Comparison of ENCODE assay signal across 9 mouse cellular contexts in the genomic region with DNA sequence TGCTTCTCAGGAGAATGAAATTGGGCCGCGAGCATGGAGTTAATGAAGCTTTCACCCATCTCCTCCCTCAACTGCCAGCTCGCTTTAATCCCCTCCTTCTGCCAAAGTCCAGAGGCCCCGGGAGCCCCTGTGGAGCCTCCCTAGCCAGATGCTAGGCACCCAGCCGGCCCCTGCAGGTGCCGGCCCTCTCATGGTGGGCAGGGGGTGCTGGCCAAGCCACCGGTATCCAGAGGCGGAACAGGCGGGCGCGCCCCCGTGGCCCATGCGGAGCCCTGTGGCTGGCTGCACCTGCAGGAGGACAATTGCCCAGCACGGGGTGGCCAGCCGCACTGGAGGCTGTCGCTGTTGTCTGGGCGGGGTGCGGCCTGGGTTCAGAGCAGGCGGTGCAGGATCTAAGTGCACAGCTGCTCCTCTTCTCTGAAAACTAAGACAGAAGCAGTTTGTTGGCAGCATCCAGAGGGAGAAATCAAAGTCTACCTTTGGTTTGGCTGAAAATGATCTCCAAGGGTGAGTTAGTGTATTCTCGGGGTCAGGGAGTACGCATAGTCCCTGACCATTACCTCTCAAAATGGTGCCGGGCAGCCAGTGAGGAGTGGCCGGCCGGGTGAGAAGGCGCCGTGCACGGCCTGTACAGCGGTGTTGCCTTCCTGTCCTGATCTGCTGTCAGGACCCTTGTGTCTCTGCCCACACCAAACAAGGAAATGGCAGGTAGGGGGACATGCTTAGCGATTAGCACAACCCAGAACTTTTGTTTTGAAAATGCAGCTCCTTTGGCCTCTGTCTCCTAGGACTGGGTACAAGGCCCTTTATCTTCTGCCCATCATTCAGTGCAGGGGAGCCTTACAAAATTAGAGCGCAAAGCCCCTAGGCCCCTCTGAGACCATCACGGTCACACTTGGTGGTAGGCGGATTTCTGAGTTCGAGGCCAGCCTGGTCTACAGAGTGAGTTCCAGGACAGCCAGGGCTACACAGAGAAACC.
DNase-seq lines count a peak whose midpoint lies in the region; ATAC-seq lines count a peak whose summit lies in the region.
"Had no signal": no experiment of that assay in that cellular context is flagged by ENCODE, and none has a peak within 500 bp of the region (broad histone marks: within the 10 kb centered on the region; RNA-seq: fewer than 3 reads in every experiment).

No protein-coding gene starts in this region.

- no peak overlapping the region for H3K4me3 ChIP-seq in lung, embryonic 16.5 days (ENCODE audit: low read length)
- H3K4me3 ChIP-seq in hindbrain, embryonic 11.5 days (ENCODE audit: low read depth, low read length): peak overlapping the region; percentile 16; the same call in 1 of the 2 replicates
- no peak overlapping the region for H3K4me3 ChIP-seq in limb, embryonic 13.5 days
- no peak overlapping the region for H3K4me3 ChIP-seq in stomach, embryonic 14.5 days (ENCODE audit: low read depth, low read length)
- H3K4me3 ChIP-seq: limb, embryonic 15.5 days had no signal

- H3K36me3 ChIP-seq in lung, embryonic 16.5 days (ENCODE audit: control insufficient read depth, insufficient read depth, low read length): no peaks in the 10 kb centered on the region
- H3K36me3 ChIP-seq in hindbrain, embryonic 11.5 days (ENCODE audit: control insufficient read depth, insufficient read depth, low read length): no peaks in the 10 kb centered on the region
- H3K36me3 ChIP-seq in limb, embryonic 13.5 days: no peaks in the 10 kb centered on the region
- H3K36me3 ChIP-seq in stomach, embryonic 14.5 days (ENCODE audit: control insufficient read depth, insufficient read depth, low read length): no peaks in the 10 kb centered on the region
- H3K36me3 ChIP-seq: limb, embryonic 15.5 days had no signal

- intact Hi-C loops in left cerebral cortex, postnatal 25 days (cut with DNase I): loop anchor here (5.0 kb wide), 1 partner anchor 189 kb away; no protein-coding TSS in a partner anchor
- intact Hi-C loops in left cerebral cortex, postnatal 14 days (cut with DNase I): no loop called here

- H3K9ac ChIP-seq in lung, embryonic 16.5 days (ENCODE audit: low read length): no peak overlapping the region
- peak overlapping the region; percentile 53 for H3K9ac ChIP-seq in hindbrain, embryonic 11.5 days (ENCODE audit: low read depth, low read length)
- peak overlapping the region; percentile 4; the same call in 1 of the 2 replicates for H3K9ac ChIP-seq in limb, embryonic 13.5 days
- H3K9ac ChIP-seq in stomach, embryonic 14.5 days (replicated peaks; ENCODE audit: low read depth, low read length): peak overlapping the region; percentile 6; the same call in 1 of the 2 replicates
- H3K9ac ChIP-seq: limb, embryonic 15.5 days had no signal

- no peaks in the 10 kb centered on the region for H3K9me3 ChIP-seq in lung, embryonic 16.5 days (ENCODE audit: control insufficient read depth, low read length)
- no peaks in the 10 kb centered on the region for H3K9me3 ChIP-seq in hindbrain, embryonic 11.5 days (ENCODE audit: control insufficient read depth, low read length)
- H3K9me3 ChIP-seq in limb, embryonic 13.5 days: no peaks in the 10 kb centered on the region
- no peaks in the 10 kb centered on the region for H3K9me3 ChIP-seq in stomach, embryonic 14.5 days (ENCODE audit: control insufficient read depth, low read depth, low read length)
- H3K9me3 ChIP-seq: limb, embryonic 15.5 days had no signal

- no peaks in the 10 kb centered on the region for H3K27me3 ChIP-seq in lung, embryonic 16.5 days (ENCODE audit: control insufficient read depth, insufficient read depth, low read depth, low read length)
- H3K27me3 ChIP-seq in hindbrain, embryonic 11.5 days (ENCODE audit: control insufficient read depth, insufficient read depth, low read length): no peaks in the 10 kb centered on the region; the same call in 1 of the 2 replicates
- peaks cover 14% of the 10 kb centered on the region for H3K27me3 ChIP-seq in limb, embryonic 13.5 days
- H3K27me3 ChIP-seq in stomach, embryonic 14.5 days (ENCODE audit: control insufficient read depth, insufficient read depth, low read length): no peaks in the 10 kb centered on the region
- H3K27me3 ChIP-seq: limb, embryonic 15.5 days had no signal

- H3K4me2 ChIP-seq in lung, embryonic 16.5 days (ENCODE audit: low read depth, low read length): no peak overlapping the region
- peak overlapping the region; percentile 54 for H3K4me2 ChIP-seq in hindbrain, embryonic 11.5 days (replicated peaks; ENCODE audit: low read depth, low read length)
- peak overlapping the region; percentile 37 for H3K4me2 ChIP-seq in limb, embryonic 13.5 days (replicated peaks)
- peak overlapping the region; percentile 29 for H3K4me2 ChIP-seq in stomach, embryonic 14.5 days (replicated peaks; ENCODE audit: low read depth, low read length)
- H3K4me2 ChIP-seq: limb, embryonic 15.5 days had no signal

- WGBS in lung, embryonic 16.5 days: 60% methylated on average over 33 of the region's 33 CpGs
- WGBS in hindbrain, embryonic 11.5 days: 22% methylated on average over 33 of the region's 33 CpGs
- WGBS in limb, embryonic 13.5 days: 44% methylated on average over 33 of the region's 33 CpGs
- WGBS in stomach, embryonic 14.5 days: 50% methylated on average over 33 of the region's 33 CpGs

- H3K4me1 ChIP-seq in lung, embryonic 16.5 days (replicated peaks; ENCODE audit: control insufficient read depth, insufficient read depth, low read length): peaks cover 5% of the 10 kb centered on the region
- peaks cover 38% of the 10 kb centered on the region for H3K4me1 ChIP-seq in hindbrain, embryonic 11.5 days (replicated peaks; ENCODE audit: control insufficient read depth, insufficient read depth, low read length)
- peaks cover 56% of the 10 kb centered on the region for H3K4me1 ChIP-seq in limb, embryonic 13.5 days
- peaks cover 14% of the 10 kb centered on the region for H3K4me1 ChIP-seq in stomach, embryonic 14.5 days (ENCODE audit: control insufficient read depth, insufficient read depth, low read length)

- H3K27ac ChIP-seq in lung, embryonic 16.5 days (ENCODE audit: low read length): no peak overlapping the region
- peak overlapping the region; percentile 92 for H3K27ac ChIP-seq in hindbrain, embryonic 11.5 days (ENCODE audit: low read depth, low read length)
- H3K27ac ChIP-seq in limb, embryonic 13.5 days: no peak overlapping the region
- no peak overlapping the region for H3K27ac ChIP-seq in stomach, embryonic 14.5 days (ENCODE audit: low read length)

- ATAC-seq in lung, embryonic 16.5 days (ENCODE audit: low read depth): 0 out of 2 replicates have a peak, but pooled peaks have one; percentile 25
- ATAC-seq in hindbrain, embryonic 11.5 days (ENCODE audit: low FRiP score): peak; percentile 62
- 0 out of 2 replicates have a peak, but pooled peaks have one; percentile 17 for ATAC-seq in limb, embryonic 13.5 days (ENCODE audit: low FRiP score, low read depth)
- peak; percentile 51; the same call in 1 of the 2 replicates for ATAC-seq in stomach, embryonic 14.5 days (ENCODE audit: insufficient number of reproducible peaks, insufficient read depth, low FRiP score, low read depth)

- DNase-seq in lung, adult 18-20 months: no peak
- peak; percentile 69 for DNase-seq in hindbrain, embryonic 11.5 days (ENCODE audit: low spot score)
- no peak for DNase-seq in layer of hippocampus, postnatal 10 days (ENCODE audit: low spot score in 2 of 2)
- DNase-seq in left cerebral cortex, postnatal 25 days (ENCODE audit: low spot score in 2 of 2): no peak
- DNase-seq in left cerebral cortex, postnatal 14 days (ENCODE audit: low spot score in 2 of 2): no peak
